Mouse (Mus musculus) liver, embryonic 14.5 days (tissue): ENCODE data around the gene Ywhag. TPM values are rescaled to one million over a fixed set of nuclear protein-coding genes. Genes with fewer than 3 reads are reported as not detected.

Experiments used
- ATAC-seq: fragments of 200-750 bp; cut with Nextera tagmentation; 2 replicates; pipeline ENCODE4 v1.8.0; 2017; ENCODE audit warnings: moderate number of reproducible peaks, mild to moderate bottlenecking, moderate library complexity; ENCODE audit not compliant: insufficient read depth
- DNase-seq, 3 experiments: peaks; one replicate each; pipeline ENCODE4 v3.0.0-alpha.2; 2012 to 2013; ENCODE audit warnings: low read depth in 3 of 3, low spot score in 3 of 3
- H3K27ac ChIP-seq: fragments of 300-500 bp; sonication (generic); 2 replicates; pipeline ENCODE4 v1.5.1; 2014; ENCODE audit warnings: moderate library complexity, mild to moderate bottlenecking, control low read depth, inconsistent platforms
- H3K27me3 ChIP-seq: fragments of 300-500 bp; sonication (generic); 2 replicates; pipeline ENCODE4 v1.6.1; 2014; ENCODE audit warnings: mild to moderate bottlenecking, low read length, moderate library complexity; ENCODE audit not compliant: control insufficient read depth, insufficient read depth
- H3K36me3 ChIP-seq: fragments of 300-500 bp; sonication (generic); replicated peaks from 2 replicates; pipeline ENCODE4 v1.6.1; 2014; ENCODE audit warnings: low read depth; ENCODE audit not compliant: control insufficient read depth, insufficient read depth
- H3K4me1 ChIP-seq, 2 experiments: fragments of 200-500 bp in 1 of 2; fragments of 300-500 bp in 1 of 2; sonication (generic) in 1 of 2; replicated peaks; 2 replicates each; pipeline ENCODE4 v1.6.1; 2012 to 2014; ENCODE audit warnings: antibody characterized with exemption in 1 of 2, inconsistent platforms in 1 of 2, low read length in 1 of 2; ENCODE audit not compliant: control insufficient read depth in 2 of 2, insufficient read depth in 2 of 2
- H3K4me2 ChIP-seq: fragments of 300-500 bp; sonication (generic); 2 replicates; pipeline ENCODE4 v1.6.1; 2014; ENCODE audit warnings: low read depth, mild to moderate bottlenecking, control low read depth, moderate library complexity
- H3K4me3 ChIP-seq, 2 experiments: fragments of 200-500 bp in 1 of 2; fragments of 300-500 bp in 1 of 2; sonication (generic) in 1 of 2; 2 replicates each; pipeline ENCODE4 v1.5.1; 2012 to 2014; ENCODE audit warnings: low read depth in 2 of 2, low read length in 2 of 2, mild to moderate bottlenecking in 2 of 2, control low read depth in 1 of 2, inconsistent platforms in 1 of 2, moderate library complexity in 1 of 2; ENCODE audit not compliant: insufficient read depth in 1 of 2
- H3K9ac ChIP-seq: fragments of 300-500 bp; sonication (generic); replicated peaks from 2 replicates; pipeline ENCODE4 v1.6.1; 2014; ENCODE audit warnings: mild to moderate bottlenecking, control low read depth, moderate library complexity
- H3K9me3 ChIP-seq: fragments of 300-500 bp; sonication (generic); 2 replicates; pipeline ENCODE4 v1.6.1; 2016; ENCODE audit warnings: low read length, mixed read lengths; ENCODE audit not compliant: control insufficient read depth
- CTCF ChIP-seq: IDR thresholded peaks from 2 replicates; pipeline ENCODE4 v1.5.1; 2016; ENCODE audit warnings: antibody characterized with exemption, low read depth, control low read depth
- EP300 ChIP-seq: IDR thresholded peaks from 2 replicates; pipeline ENCODE4 v1.6.1; 2016; ENCODE audit warnings: antibody characterized with exemption, low read depth
- WGBS: fragments of 180-500 bp; shearing (Covaris S2); extraction: QIAGEN DNeasy Blood & Tissue Kit; methylation state at CpG from one replicate; pipeline ENCODE4 v1.1.7; 2014; ENCODE audit not compliant: insufficient replicate concordance; 5-methylcytosine and 5-hydroxymethylcytosine counted together
- polyA plus RNA-seq, 2 experiments: library from polyadenylated mRNA; depleted of rRNA in 1 of 2; stranded (reverse) in 1 of 2; unstranded in 1 of 2; fragments of >200 nt; fragmentation: Nextera tagmentation in 1 of 2; extraction: Ambion mirVana in 1 of 2; gene quantifications; 2 replicates each; pipeline versions ENCODE4 v1.2.1 to v1.2.3; 2012 to 2014

Ywhag gene
- polyA plus RNA-seq, 2 experiments, result 25.9 to 26.3 TPM

GRCm38 (mm10) chr5:135956300-135957206 lies 22.1 kb upstream of the Ywhag start:
- H3K4me1 ChIP-seq, result peaks cover 41 to 49% of the 10 kb centered on the region in 2 experiments
- H3K9ac ChIP-seq, result peak overlapping the region; percentile 61
- H3K36me3 ChIP-seq, result no peaks in the 10 kb centered on the region
- H3K9me3 ChIP-seq, result no peaks in the 10 kb centered on the region
- peak overlapping the region in 1 of 2 experiments; percentile 19; a peak in 2 of 4 replicates for H3K4me3 ChIP-seq
- 72% methylated on average over 9 of the region's 9 CpGs for WGBS
- no peak for ATAC-seq
- no peak for TF ChIP-seq EP300
- peak overlapping the region; percentile 84 for H3K27ac ChIP-seq
- H3K27me3 ChIP-seq, result no peaks in the 10 kb centered on the region
- no peak for DNase-seq
- H3K4me2 ChIP-seq, result peak overlapping the region; percentile 76

DNA sequence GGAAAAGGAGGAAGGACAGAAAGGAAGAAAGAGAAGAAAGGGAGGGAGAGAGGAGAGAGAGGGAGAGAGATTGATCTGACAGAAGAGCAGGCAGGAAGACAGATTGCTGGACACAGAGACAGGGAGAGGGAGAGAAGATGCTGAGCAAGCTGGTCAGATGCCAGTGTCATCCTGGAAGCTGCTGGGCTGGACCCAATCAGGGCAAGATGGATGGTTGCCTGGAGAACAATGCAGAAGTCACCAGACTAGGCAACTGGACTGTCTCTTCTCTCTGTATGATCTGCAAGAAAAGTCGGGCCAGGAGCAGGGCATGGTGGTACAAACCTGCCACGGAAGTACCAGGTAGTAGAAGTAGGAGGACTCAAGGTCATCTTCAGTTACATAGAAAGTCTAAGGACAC lies 18.4 kb upstream of the Ywhag start:
- Histone ChIP-seq H3K4me1 (peaks cover 24 to 32% of the 10 kb centered on the region in 2 experiments), H3K9me3 (no peaks in the 10 kb centered on the region), H3K9ac (no peak overlapping the region), H3K4me3 (no peak overlapping the region), H3K4me2 (no peak overlapping the region), H3K36me3 (no peaks in the 10 kb centered on the region), H3K27me3 (no peaks in the 10 kb centered on the region), H3K27ac (no peak overlapping the region)
- 80% methylated on average over 2 of the region's 2 CpGs for WGBS
- TF ChIP-seq EP300 (no peak), CTCF (no peak)
- no peak for DNase-seq
- ATAC-seq, result no peak

DNA sequence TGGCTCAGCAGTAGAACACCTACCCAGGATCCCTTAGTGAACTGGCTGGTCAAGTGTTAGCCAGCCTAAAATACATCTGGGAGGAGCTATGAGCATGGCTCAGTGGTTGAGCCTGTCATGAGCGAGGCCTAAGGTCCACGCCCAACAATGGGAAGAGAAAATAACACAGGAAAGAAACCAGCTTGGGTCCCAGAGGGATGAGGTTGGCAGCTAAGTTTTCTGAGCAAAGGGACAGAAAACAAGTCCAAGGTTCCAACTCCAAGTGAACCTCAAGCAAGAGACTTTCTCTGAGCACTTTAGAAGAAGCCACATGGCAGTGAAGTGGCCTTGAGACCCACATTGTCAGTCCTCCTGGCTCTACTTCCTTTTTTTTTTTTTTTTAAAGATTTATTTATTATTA lies 17.2 kb upstream of the Ywhag start:
- no peaks in the 10 kb centered on the region for H3K9me3 ChIP-seq
- DNase-seq, result no peak
- H3K36me3 ChIP-seq, result no peaks in the 10 kb centered on the region
- H3K27ac ChIP-seq, result peak overlapping the region; percentile 63
- H3K9ac ChIP-seq, result peak overlapping the region; percentile 33; the same call in 1 of the 2 replicates
- 63% methylated on average over 2 of the region's 2 CpGs for WGBS
- no peak overlapping the region for H3K4me3 ChIP-seq
- TF ChIP-seq CTCF (no peak), EP300 (no peak)
- peaks cover 17 to 23% of the 10 kb centered on the region in 2 experiments for H3K4me1 ChIP-seq
- peak overlapping the region; percentile 52 for H3K4me2 ChIP-seq
- no peaks in the 10 kb centered on the region for H3K27me3 ChIP-seq
- ATAC-seq, result peak; percentile 73

DNA sequence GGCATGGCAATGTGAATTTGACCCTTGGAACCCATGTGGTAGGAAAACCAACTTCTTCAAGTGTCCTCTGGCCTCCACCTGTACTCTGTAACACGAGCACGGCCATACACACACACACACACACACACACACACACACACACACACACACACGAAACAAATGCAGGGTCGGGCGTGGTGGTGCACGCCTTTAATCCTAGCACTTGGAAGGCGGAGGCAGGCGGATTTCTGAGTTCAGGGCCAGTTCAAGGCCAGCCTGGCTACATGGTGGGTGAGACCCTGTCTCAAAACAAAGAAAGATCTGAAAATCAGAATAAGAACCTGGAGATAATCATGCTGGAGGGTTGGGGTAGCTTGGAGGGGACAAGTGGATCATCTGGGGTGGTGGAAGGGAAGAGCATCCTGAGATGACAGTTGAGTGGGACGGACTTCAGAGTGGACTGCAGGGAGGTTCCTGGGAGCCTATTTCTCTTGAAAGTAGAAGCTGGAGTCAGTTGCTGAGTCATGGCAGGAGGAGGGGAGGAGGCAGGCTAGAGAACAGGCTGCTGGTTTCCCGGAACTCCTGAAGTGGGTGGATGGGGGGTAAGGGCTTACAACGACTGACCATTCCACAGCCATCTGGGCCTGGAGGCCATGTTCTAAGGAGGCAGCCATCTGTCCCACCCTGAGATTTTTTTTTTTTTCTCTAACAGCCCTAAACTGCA lies 16.4 kb upstream of the Ywhag start:
- peak; percentile 84 for ATAC-seq
- Histone ChIP-seq H3K4me2 (peak overlapping the region; percentile 52), H3K4me3 (no peak overlapping the region), H3K4me1 (peaks cover 14 to 18% of the 10 kb centered on the region in 2 experiments), H3K9ac (peak overlapping the region; percentile 38), H3K9me3 (no peaks in the 10 kb centered on the region), H3K27ac (peak overlapping the region; percentile 63), H3K27me3 (no peaks in the 10 kb centered on the region), H3K36me3 (no peaks in the 10 kb centered on the region)
- no peak for TF ChIP-seq CTCF
- TF ChIP-seq EP300, result no peak
- 45% methylated on average over 11 of the region's 11 CpGs for WGBS
- peak; percentile 61 to 75 (median 64) for DNase-seq

DNA sequence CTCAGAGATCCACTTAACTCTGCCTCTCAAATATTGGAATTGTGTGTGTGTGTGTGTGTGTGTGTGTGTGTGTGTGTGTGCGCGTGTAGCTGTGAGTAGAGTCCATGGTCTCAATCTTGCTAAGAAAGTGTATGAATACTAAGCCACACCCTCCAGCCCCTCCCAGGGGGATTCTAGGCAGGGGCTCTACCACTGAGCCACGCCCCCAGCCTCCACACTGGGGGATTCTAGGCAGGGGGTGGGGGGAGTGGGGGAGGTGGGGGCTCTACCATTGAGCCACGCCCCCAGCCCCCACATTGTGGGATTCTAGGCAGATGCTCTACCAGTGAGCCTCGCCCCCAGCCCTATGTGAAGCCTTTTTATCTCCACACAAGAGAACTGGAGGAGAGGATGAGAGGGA lies 12.2 kb upstream of the Ywhag start:
- Histone ChIP-seq H3K4me1 (peaks cover 11 to 16% of the 10 kb centered on the region in 2 experiments), H3K27ac (no peak overlapping the region), H3K4me2 (no peak overlapping the region), H3K36me3 (no peaks in the 10 kb centered on the region), H3K9ac (no peak overlapping the region), H3K9me3 (no peaks in the 10 kb centered on the region), H3K27me3 (no peaks in the 10 kb centered on the region), H3K4me3 (no peak overlapping the region)
- WGBS, result 71% methylated on average over 5 of the region's 5 CpGs
- ATAC-seq, result no peak
- DNase-seq, result no peak
- no peak for TF ChIP-seq CTCF
- no peak for TF ChIP-seq EP300
